Mouse (Mus musculus) lung, adult 18-20 months (tissue): ENCODE results near the gene Egln3.

ENCODE experiments used
- DNase-seq, 2 experiments: peaks; one replicate each; pipeline ENCODE4 v3.0.0; 2022; ENCODE audit warnings: mixed read lengths in 2 of 2

The Egln3 gene

GRCm38 (mm10) chr12:54160279-54160678 is 43.4 kb downstream of the Egln3 start:
- no peak for DNase-seq

GRCm38 (mm10) chr12:54154771-54155170 is 48.9 kb downstream of the Egln3 start:
- no peak for DNase-seq

GRCm38 (mm10) chr12:54146943-54147556 is 56.6 kb downstream of the Egln3 start:
- DNase-seq = no peak
